Mouse (Mus musculus): ENCODE data around the gene Mmp9. TPM values are rescaled to one million over a fixed set of nuclear protein-coding genes. Genes with fewer than 3 reads are reported as not detected.

Mmp9 gene
- polyA plus RNA-seq, 1 experiment from 2014 or later: 25.2 TPM

- WGBS: 51% methylated on average over 7 of the region's 7 CpGs
- no peak for ATAC-seq (ENCODE audit: low FRiP score)
- no peak overlapping the region for H3K9ac ChIP-seq
- H3K27ac ChIP-seq: no peak overlapping the region
- no peak overlapping the region for H3K4me3 ChIP-seq
- H3K27me3 ChIP-seq: peaks cover 19% of the 10 kb centered on the region
- peak overlapping the region; percentile 58 for H3K4me2 ChIP-seq
- H3K9me3 ChIP-seq: no peaks in the 10 kb centered on the region
- no peaks in the 10 kb centered on the region for H3K36me3 ChIP-seq
- peaks cover 60% of the 10 kb centered on the region for H3K4me1 ChIP-seq (replicated peaks)
These were observed 21.6 kb downstream of the Mmp9 start for GRCm38 (mm10) chr2:164962183-164962580.

- peaks cover 82% of the 10 kb centered on the region for H3K4me1 ChIP-seq (replicated peaks)
- no peaks in the 10 kb centered on the region for H3K36me3 ChIP-seq
- H3K4me2 ChIP-seq: peak overlapping the region; percentile 50
- peak overlapping the region; percentile 25 for H3K4me3 ChIP-seq
- H3K9ac ChIP-seq: peak overlapping the region; percentile 55
- 10% methylated on average over 9 of the region's 9 CpGs for WGBS
- peak overlapping the region; percentile 91 for H3K27ac ChIP-seq
- peak; percentile 68 for ATAC-seq (ENCODE audit: low FRiP score)
- peaks cover 40% of the 10 kb centered on the region for H3K27me3 ChIP-seq
- H3K9me3 ChIP-seq: no peaks in the 10 kb centered on the region
These were observed 23.8 kb downstream of the Mmp9 start for GRCm38 (mm10) chr2:164964242-164964894.

GRCm38 (mm10) chr2:164964981-164965380 lies 24.4 kb downstream of the Mmp9 start:
- H3K27me3 ChIP-seq: peaks cover 46% of the 10 kb centered on the region
- peaks cover 88% of the 10 kb centered on the region for H3K4me1 ChIP-seq (replicated peaks)
- H3K4me2 ChIP-seq: peak overlapping the region; percentile 50
- no peaks in the 10 kb centered on the region for H3K9me3 ChIP-seq
- peak overlapping the region; percentile 91 for H3K27ac ChIP-seq
- H3K9ac ChIP-seq: peak overlapping the region; percentile 55
- WGBS: 88% methylated on average over 1 of the region's 1 CpGs
- no peak for ATAC-seq (ENCODE audit: low FRiP score)
- no peaks in the 10 kb centered on the region for H3K36me3 ChIP-seq
- peak overlapping the region; percentile 25; the same call in 1 of the 2 replicates for H3K4me3 ChIP-seq

GRCm38 (mm10) chr2:164966381-164966780 lies 25.8 kb downstream of the Mmp9 start:
- no peak overlapping the region for H3K4me2 ChIP-seq
- H3K27me3 ChIP-seq: peaks cover 60% of the 10 kb centered on the region
- no peak overlapping the region for H3K9ac ChIP-seq
- no peaks in the 10 kb centered on the region for H3K36me3 ChIP-seq
- 30% methylated on average over 8 of the region's 8 CpGs for WGBS
- peaks cover 94% of the 10 kb centered on the region for H3K4me1 ChIP-seq (replicated peaks)
- no peak for ATAC-seq (ENCODE audit: low FRiP score)
- no peaks in the 10 kb centered on the region for H3K9me3 ChIP-seq
- no peak overlapping the region for H3K4me3 ChIP-seq
- H3K27ac ChIP-seq: no peak overlapping the region

GRCm38 (mm10) chr2:164967193-164967592 lies 26.6 kb downstream of the Mmp9 start:
- Histone ChIP-seq H3K27me3 (peaks cover 67% of the 10 kb centered on the region), H3K4me1 (replicated peaks) (peaks cover 92% of the 10 kb centered on the region), H3K27ac (peak overlapping the region; percentile 92), H3K4me3 (peak overlapping the region; percentile 56; the same call in 1 of the 2 replicates), H3K36me3 (no peaks in the 10 kb centered on the region), H3K9me3 (no peaks in the 10 kb centered on the region), H3K4me2 (peak overlapping the region; percentile 72), H3K9ac (no peak overlapping the region)
- ATAC-seq (ENCODE audit: low FRiP score): no peak
- 8% methylated on average over 6 of the region's 6 CpGs for WGBS

- peak overlapping the region; percentile 79 for H3K9ac ChIP-seq
- peak overlapping the region; percentile 72 for H3K4me2 ChIP-seq
- H3K9me3 ChIP-seq: no peaks in the 10 kb centered on the region
- under 1% methylated on average over 64 of the region's 65 CpGs for WGBS
- H3K27me3 ChIP-seq: peaks cover 68% of the 10 kb centered on the region
- H3K27ac ChIP-seq: peak overlapping the region; percentile 92
- peaks cover 85% of the 10 kb centered on the region for H3K4me1 ChIP-seq (replicated peaks)
- ATAC-seq (ENCODE audit: low FRiP score): peak; percentile 58
- peak overlapping the region; percentile 56 for H3K4me3 ChIP-seq
- no peaks in the 10 kb centered on the region for H3K36me3 ChIP-seq
These were observed 27.3 kb downstream of the Mmp9 start for GRCm38 (mm10) chr2:164967761-164968440.

GRCm38 (mm10) chr2:164968451-164968851 lies 27.9 kb downstream of the Mmp9 start:
- under 1% methylated on average over 29 of the region's 29 CpGs for WGBS
- Histone ChIP-seq H3K36me3 (no peaks in the 10 kb centered on the region), H3K4me3 (peak overlapping the region; percentile 56), H3K4me2 (peak overlapping the region; percentile 72), H3K27me3 (peaks cover 71% of the 10 kb centered on the region), H3K27ac (peak overlapping the region; percentile 92), H3K9me3 (no peaks in the 10 kb centered on the region), H3K4me1 (replicated peaks) (peaks cover 80% of the 10 kb centered on the region), H3K9ac (peak overlapping the region; percentile 79)
- 0 out of 2 replicates have a peak, but pooled peaks have one; percentile 16 for ATAC-seq (ENCODE audit: low FRiP score)

- no peak for ATAC-seq (ENCODE audit: low FRiP score)
- Histone ChIP-seq H3K36me3 (no peaks in the 10 kb centered on the region), H3K9ac (peak overlapping the region; percentile 79), H3K4me1 (replicated peaks) (peaks cover 74% of the 10 kb centered on the region), H3K4me3 (peak overlapping the region; percentile 56), H3K9me3 (no peaks in the 10 kb centered on the region), H3K27ac (peak overlapping the region; percentile 92), H3K4me2 (peak overlapping the region; percentile 72), H3K27me3 (peaks cover 74% of the 10 kb centered on the region)
- WGBS: 2% methylated on average over 21 of the region's 21 CpGs
These were observed 28.8 kb downstream of the Mmp9 start for GRCm38 (mm10) chr2:164969348-164969781.

GRCm38 (mm10) chr2:164970631-164971196 lies 30.1 kb downstream of the Mmp9 start:
- Histone ChIP-seq H3K9me3 (no peaks in the 10 kb centered on the region), H3K27ac (peak overlapping the region; percentile 58), H3K27me3 (peaks cover 74% of the 10 kb centered on the region), H3K4me2 (peak overlapping the region; percentile 72), H3K4me3 (peak overlapping the region; percentile 56), H3K36me3 (no peaks in the 10 kb centered on the region), H3K4me1 (replicated peaks) (peaks cover 67% of the 10 kb centered on the region), H3K9ac (peak overlapping the region; percentile 79)
- peak; percentile 52 for ATAC-seq (ENCODE audit: low FRiP score)
- under 1% methylated on average over 42 of the region's 42 CpGs for WGBS

- Histone ChIP-seq H3K9me3 (no peaks in the 10 kb centered on the region), H3K4me3 (no peak overlapping the region), H3K27me3 (peaks cover 56% of the 10 kb centered on the region), H3K4me1 (replicated peaks) (peaks cover 63% of the 10 kb centered on the region), H3K4me2 (no peak overlapping the region), H3K27ac (no peak overlapping the region), H3K36me3 (no peaks in the 10 kb centered on the region), H3K9ac (no peak overlapping the region)
- no peak for ATAC-seq (ENCODE audit: low FRiP score)
- 74% methylated on average over 5 of the region's 5 CpGs for WGBS
These were observed 32.1 kb downstream of the Mmp9 start for GRCm38 (mm10) chr2:164972646-164973045.

- 0 out of 2 replicates have a peak, but pooled peaks cover 11% of the 10 kb centered on the region for H3K36me3 ChIP-seq
These were observed 35.0 kb downstream of the Mmp9 start for GRCm38 (mm10) chr2:164975611-164976010.

GRCm38 (mm10) chr2:164979749-164980148 lies 39.2 kb downstream of the Mmp9 start:
- WGBS: 23% methylated on average over 7 of the region's 7 CpGs
- ATAC-seq (ENCODE audit: low FRiP score): no peak
- Histone ChIP-seq H3K9ac (no peak overlapping the region), H3K4me3 (no peak overlapping the region), H3K36me3 (peaks cover 24% of the 10 kb centered on the region), H3K4me1 (replicated peaks) (peaks cover 24% of the 10 kb centered on the region), H3K4me2 (no peak overlapping the region), H3K27ac (no peak overlapping the region), H3K9me3 (no peaks in the 10 kb centered on the region), H3K27me3 (0 out of 2 replicates have a peak, but pooled peaks cover 8% of the 10 kb centered on the region)

More at GRCm38 (mm10) chr2:164975611-164976010, 35.0 kb downstream of the Mmp9 start:
- no peak overlapping the region for H3K4me2 ChIP-seq
- H3K4me3 ChIP-seq: no peak overlapping the region
- peaks cover 39% of the 10 kb centered on the region for H3K4me1 ChIP-seq (replicated peaks)
- H3K9ac ChIP-seq: no peak overlapping the region
- no peaks in the 10 kb centered on the region for H3K9me3 ChIP-seq
- H3K27ac ChIP-seq: no peak overlapping the region
- no peak for ATAC-seq (ENCODE audit: low FRiP score)
- WGBS: 79% methylated on average over 6 of the region's 6 CpGs
- peaks cover 35% of the 10 kb centered on the region for H3K27me3 ChIP-seq
